25 mouse cellular contexts compared by ENCODE assay signal in genomic region chr2:158232414-158232813, GRCm38 (mm10). TPM values are rescaled to one million over a fixed set of nuclear protein-coding genes. Genes with fewer than 3 reads are reported as not detected.
DNase-seq lines count a peak whose midpoint lies in the region; ATAC-seq and TF ChIP-seq lines count a peak whose summit lies in the region.
"Had no signal": no experiment of that assay in that cellular context is flagged by ENCODE, and none has a peak within 500 bp of the region (broad histone marks: within the 10 kb centered on the region; RNA-seq: fewer than 3 reads in every experiment).

No protein-coding gene starts in this region.

- H3K9ac ChIP-seq in stomach, postnatal 0 days (ENCODE audit: low read length), result no peak overlapping the region
- H3K9ac ChIP-seq: embryonic facial prominence, embryonic 12.5 days; forebrain, embryonic 15.5 days; heart, embryonic 13.5 days; hindbrain, embryonic 12.5 days had no signal

- no peak overlapping the region for H3K4me3 ChIP-seq in stomach, postnatal 0 days (ENCODE audit: low read depth, low read length)
- H3K4me3 ChIP-seq: embryonic facial prominence, embryonic 12.5 days; forebrain, embryonic 15.5 days; heart, embryonic 13.5 days; hindbrain, embryonic 12.5 days had no signal

- H3K4me1 ChIP-seq in stomach, postnatal 0 days (replicated peaks; ENCODE audit: control insufficient read depth, insufficient read depth), result no peaks in the 10 kb centered on the region

- H3K36me3 ChIP-seq in stomach, postnatal 0 days (ENCODE audit: control insufficient read depth, insufficient read depth, low read length), result no peaks in the 10 kb centered on the region
- H3K36me3 ChIP-seq: embryonic facial prominence, embryonic 12.5 days; forebrain, embryonic 15.5 days; heart, embryonic 13.5 days; hindbrain, embryonic 12.5 days had no signal

- no peaks in the 10 kb centered on the region for H3K9me3 ChIP-seq in stomach, postnatal 0 days (ENCODE audit: control insufficient read depth, low read length)
- H3K9me3 ChIP-seq: embryonic facial prominence, embryonic 12.5 days; forebrain, embryonic 15.5 days; heart, embryonic 13.5 days; hindbrain, embryonic 12.5 days had no signal

- peak; percentile 16; the same call in 1 of the 2 replicates for ATAC-seq in stomach, postnatal 0 days (ENCODE audit: low FRiP score, low TSS enrichment)
- ATAC-seq: activated CD4-positive, CD25-positive, alpha-beta regulatory T cell, adult 4 months; forebrain, embryonic 15.5 days; hindbrain, postnatal 0 days; Patski had no signal

- no peak overlapping the region for H3K4me2 ChIP-seq in stomach, postnatal 0 days (replicated peaks; ENCODE audit: low read depth)
- H3K4me2 ChIP-seq: embryonic facial prominence, embryonic 12.5 days; forebrain, embryonic 15.5 days; heart, embryonic 13.5 days; hindbrain, embryonic 12.5 days had no signal

- 50% methylated on average over 3 of the region's 3 CpGs for WGBS in stomach, postnatal 0 days

- peak; percentile 35 to 45 for DNase-seq in cerebellum, postnatal 10 days
- no peak for DNase-seq in cerebellum, adult 8-10 months
- DNase-seq in kidney, postnatal 4 days, result peak; percentile 37 to 56
- no peak for DNase-seq in kidney, adult 9 months
- DNase-seq in 3T3-L1 (ENCODE audit: low read depth, low spot score), result peak; percentile 52
- no peak for DNase-seq in stomach, postnatal 0 days (ENCODE audit: low spot score)
- no peak for DNase-seq in layer of hippocampus, adult 8-10 months (ENCODE audit: low spot score in 2 of 2)
- DNase-seq: adrenal gland, postnatal 14 days; cerebellum, adult 11-12 months; cerebellum, adult 9-11 months; gastrocnemius, postnatal 36 days; heart, postnatal 36 days had no signal

- no peak overlapping the region for H3K27ac ChIP-seq in stomach, postnatal 0 days (replicated peaks)
- H3K27ac ChIP-seq: embryonic facial prominence, embryonic 12.5 days; forebrain, embryonic 15.5 days; heart, embryonic 13.5 days; hindbrain, embryonic 12.5 days; hindbrain, postnatal 0 days had no signal

- no peak for TF ChIP-seq EP300 in stomach, postnatal 0 days (optimal IDR thresholded peaks at IDR 0.05)

- no peaks in the 10 kb centered on the region for H3K27me3 ChIP-seq in stomach, postnatal 0 days (ENCODE audit: control insufficient read depth, insufficient read depth, low read length)
- H3K27me3 ChIP-seq: embryonic facial prominence, embryonic 12.5 days; forebrain, embryonic 15.5 days; hindbrain, embryonic 12.5 days; Patski had no signal

- TF ChIP-seq CTCF in stomach, postnatal 0 days (IDR thresholded peaks at IDR 0.05; ENCODE audit: low read depth), result no peak

RNA-seq across cellular contexts. Expression of gene D630003M21Rik, which starts 3.4 kb away (rescaled TPM):
- 1.7 TPM in 2 replicates for polyA plus RNA-seq in stomach, postnatal 0 days (2015; fragmentation: Nextera tagmentation; extraction: Ambion mirVana)
- 1 to 10 TPM; 3.3 to 5.3 (median 4.5) TPM for total RNA-seq in layer of hippocampus, adult 8-10 months (2022)
- total RNA-seq: MEL had no signal
- polyA plus RNA-seq: activated CD4-positive, CD25-positive, alpha-beta regulatory T cell, adult 4 months had no signal

RNA-seq across cellular contexts. Expression of gene Bpi, which starts 25.5 kb away (rescaled TPM):
- not detected in 2 replicates for polyA plus RNA-seq in stomach, postnatal 0 days (2015; fragmentation: Nextera tagmentation; extraction: Ambion mirVana)
- not detected for total RNA-seq in layer of hippocampus, adult 8-10 months (2022)
- total RNA-seq: adrenal gland, adult 18-20 months; adrenal gland, postnatal 14 days; gastrocnemius, adult 8-10 months; gastrocnemius, postnatal 36 days; heart, postnatal 36 days; hindbrain, postnatal 0 days; MEL had no signal
- polyA plus RNA-seq: activated CD4-positive, CD25-positive, alpha-beta regulatory T cell, adult 4 months; C2C12; embryonic facial prominence, embryonic 12.5 days; forebrain, embryonic 11.5 days; forebrain, embryonic 15.5 days; heart, embryonic 13.5 days; heart, postnatal 0 days; hindbrain, embryonic 12.5 days; hindbrain, postnatal 0 days had no signal

Comparison
In these comparisons a context has a peak if more than half of its experiments do, and no peak if none do; other contexts are left out.
1. DNase-seq: peak in cerebellum, postnatal 10 days (2 of 2), kidney, postnatal 4 days (2 of 2) and 3T3-L1 (single experiment); none in cerebellum, adult 8-10 months (single experiment), kidney, adult 9 months (single experiment), stomach, postnatal 0 days (single experiment) and layer of hippocampus, adult 8-10 months (0 of 2).